Mouse (Mus musculus): ENCODE data around the gene Obox3.
"Not testable (repeated sequence)": the region's sequence is repeated elsewhere in the genome, so short reads cannot be mapped to it uniquely, and the experiment has no call there.

Gene Obox3

DNA sequence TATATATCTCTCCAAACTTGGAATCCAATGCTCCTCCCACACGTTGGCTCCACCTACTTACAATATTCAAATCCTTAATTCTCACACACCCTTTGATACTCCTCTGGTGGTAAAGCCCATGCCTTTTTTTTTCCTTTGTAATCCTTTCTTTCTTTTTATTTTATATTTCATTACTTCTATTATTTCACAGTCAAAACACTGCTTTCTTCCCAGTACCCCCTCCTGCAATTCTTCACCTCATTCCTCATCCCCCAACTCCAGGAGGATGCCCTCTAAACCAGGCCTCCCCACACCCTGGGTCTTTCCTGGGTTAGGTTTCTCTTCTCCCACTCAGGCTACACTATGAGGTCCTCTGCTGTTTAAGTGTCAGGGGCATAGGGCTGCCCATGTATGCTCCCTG lies at the start of gene Obox3:
Gene Obox3 (minus strand): TSS at position 101 of the 400 bp plus-strand sequence.
- not testable (repeated sequence) for DNase-seq (ENCODE audit: low spot score)

DNA sequence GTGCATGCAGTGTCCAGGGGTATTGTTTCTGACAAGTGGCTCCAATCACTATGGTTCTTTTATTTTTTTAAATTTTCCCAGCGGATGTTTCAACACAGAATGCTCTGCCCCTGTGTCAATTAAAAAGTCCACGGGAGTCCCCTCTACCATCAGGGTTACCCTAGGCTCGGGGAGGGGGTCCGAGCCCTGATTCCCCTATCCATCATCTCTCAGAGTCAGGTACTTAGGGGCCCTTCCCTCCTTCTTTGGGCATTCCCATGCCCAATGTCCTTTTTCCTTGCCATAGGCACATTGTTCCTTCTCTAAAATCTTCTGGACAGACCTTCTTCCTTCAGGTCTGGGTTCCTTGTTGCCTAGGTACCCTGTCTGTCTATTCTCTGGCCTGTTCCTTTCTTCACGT lies 130.3 kb downstream of the Obox3 start:
- DNase-seq (ENCODE audit: low spot score), result not testable (repeated sequence)

All from MN1 (cell line).